Comparison of ENCODE assay signal across 29 mouse cellular contexts in genomic region chr13:24467806-24468205, GRCm38 (mm10).
A peak's percentile ranks its signal among the peaks of the same experiment; 100 is the strongest.
DNase-seq lines count a peak whose midpoint lies in the region; ATAC-seq lines count a peak whose summit lies in the region.
"Had no signal": no experiment of that assay in that cellular context is flagged by ENCODE, and none has a peak within 500 bp of the region (broad histone marks: within the 10 kb centered on the region; RNA-seq: fewer than 3 reads in every experiment).

No protein-coding gene starts in this region.

- H3K4me3 ChIP-seq in liver, embryonic 12.5 days = no peak overlapping the region
- H3K4me3 ChIP-seq: embryonic facial prominence, embryonic 15.5 days; heart, embryonic 15.5 days; hindbrain, embryonic 15.5 days; layer of hippocampus, adult 2 months; limb, embryonic 13.5 days; megakaryocyte, embryonic 14.5 days; neural tube, embryonic 12.5 days; stomach, embryonic 15.5 days had no signal

- H3K27ac ChIP-seq in liver, embryonic 12.5 days = peak overlapping the region; percentile 37; the same call in 1 of the 2 replicates
- H3K27ac ChIP-seq: embryonic facial prominence, embryonic 15.5 days; heart, embryonic 15.5 days; hindbrain, embryonic 15.5 days; layer of hippocampus, adult 2 months; limb, embryonic 13.5 days; neural tube, embryonic 12.5 days; stomach, embryonic 15.5 days had no signal

- H3K4me1 ChIP-seq in liver, embryonic 12.5 days = peaks cover 29% of the 10 kb centered on the region
- H3K4me1 ChIP-seq: embryonic facial prominence, embryonic 15.5 days; heart, embryonic 15.5 days; hindbrain, embryonic 15.5 days; limb, embryonic 13.5 days; neural tube, embryonic 12.5 days; stomach, embryonic 15.5 days had no signal

- no peak overlapping the region for H3K4me2 ChIP-seq in liver, embryonic 12.5 days
- H3K4me2 ChIP-seq: embryonic facial prominence, embryonic 15.5 days; heart, embryonic 15.5 days; hindbrain, embryonic 15.5 days; limb, embryonic 13.5 days; lung, embryonic 14.5 days; neural tube, embryonic 12.5 days; stomach, embryonic 15.5 days had no signal

- H3K9me3 ChIP-seq in liver, embryonic 12.5 days (replicated peaks) = no peaks in the 10 kb centered on the region
- H3K9me3 ChIP-seq: embryonic facial prominence, embryonic 15.5 days; heart, embryonic 15.5 days; hindbrain, embryonic 15.5 days; limb, embryonic 13.5 days; megakaryocyte, embryonic 14.5 days; neural tube, embryonic 12.5 days; stomach, embryonic 15.5 days had no signal

- H3K36me3 ChIP-seq in liver, embryonic 12.5 days = no peaks in the 10 kb centered on the region
- H3K36me3 ChIP-seq: embryonic facial prominence, embryonic 15.5 days; heart, embryonic 15.5 days; hindbrain, embryonic 15.5 days; limb, embryonic 13.5 days; neural tube, embryonic 12.5 days; stomach, embryonic 15.5 days had no signal

- 0 out of 2 replicates have a peak, but pooled peaks have one; percentile 20 for ATAC-seq in frontal cortex, adult (ENCODE audit: low TSS enrichment)
- ATAC-seq in activated CD4-positive, CD25-positive, alpha-beta regulatory T cell, adult 4 months = peak; percentile 84
- ATAC-seq in liver, embryonic 12.5 days = peak; percentile 85
- ATAC-seq in megakaryocyte-erythroid progenitor cell, adult 5-6 weeks (replicated peaks; ENCODE audit: low FRiP score, low TSS enrichment, poor library complexity, severe bottlenecking) = peak; percentile 86
- ATAC-seq: forebrain, embryonic 14.5 days; intestine, embryonic 16.5 days had no signal

- 18% methylated on average over 4 of the region's 4 CpGs for WGBS in liver, embryonic 12.5 days (ENCODE audit: insufficient replicate concordance)

- no peaks in the 10 kb centered on the region for H3K27me3 ChIP-seq in liver, embryonic 12.5 days (replicated peaks)
- H3K27me3 ChIP-seq: embryonic facial prominence, embryonic 15.5 days; heart, embryonic 15.5 days; hindbrain, embryonic 15.5 days; megakaryocyte, embryonic 14.5 days; neural tube, embryonic 12.5 days; stomach, embryonic 15.5 days had no signal

- DNase-seq in frontal cortex, postnatal 10 days (ENCODE audit: low spot score in 2 of 2) = no peak
- DNase-seq in left cerebral cortex, adult 11 months (ENCODE audit: low spot score) = no peak
- DNase-seq in cerebellum, adult 11-12 months = no peak
- no peak for DNase-seq in kidney, postnatal 36 days
- DNase-seq: adrenal gland, postnatal 10 days; cerebellum, adult 8-10 months; cerebellum, postnatal 36 days; gastrocnemius, postnatal 25 days; heart, postnatal 4 days; kidney, adult 9 months; kidney, postnatal 14 days; lung, embryonic 14.5 days; midbrain, embryonic 14.5 days; right cerebral cortex, postnatal 25 days; thymus, postnatal 25 days had no signal

- H3K9ac ChIP-seq in liver, embryonic 12.5 days = no peak overlapping the region
- H3K9ac ChIP-seq: embryonic facial prominence, embryonic 15.5 days; heart, embryonic 15.5 days; hindbrain, embryonic 15.5 days; limb, embryonic 13.5 days; lung, embryonic 14.5 days; neural tube, embryonic 12.5 days; stomach, embryonic 15.5 days had no signal

Comparison
In these comparisons a context has a peak if more than half of its experiments do, and no peak if none do; other contexts are left out.
1. ATAC-seq: peak in every context shown above with its lines; median percentile 86 in megakaryocyte-erythroid progenitor cell, adult 5-6 weeks; 85 in liver, embryonic 12.5 days; 84 in activated CD4-positive, CD25-positive, alpha-beta regulatory T cell, adult 4 months; 20 in frontal cortex, adult.